Mouse (Mus musculus) testis, adult 2 months (tissue): ENCODE measurements at regions not wholly inside any gene's neighbourhood (a gene's known extent, or its start where the extent isn't known, plus 50 kb on each side); places are given as distances from the start of the nearest gene placed in this dataset.
"Not testable (repeated sequence)": the region's sequence is repeated elsewhere in the genome, so short reads cannot be mapped to it uniquely, and the experiment has no call there.

Source experiments
- H3K27ac ChIP-seq: fragments of 200-500 bp; 2 replicates; pipeline ENCODE4 v1.5.1; 2012; ENCODE audit warnings: low read depth, low read length; ENCODE audit not compliant: control insufficient read depth, insufficient read depth
- H3K27me3 ChIP-seq: fragments of 200-500 bp; 2 replicates; pipeline ENCODE4 v1.6.1; 2012; ENCODE audit warnings: mild to moderate bottlenecking, low read length, moderate library complexity; ENCODE audit not compliant: control insufficient read depth, insufficient read depth
- H3K36me3 ChIP-seq: fragments of 200-500 bp; 2 replicates; pipeline ENCODE4 v1.6.1; 2012; ENCODE audit warnings: mild to moderate bottlenecking, low read length; ENCODE audit not compliant: control insufficient read depth, insufficient read depth
- H3K4me1 ChIP-seq: fragments of 200-500 bp; 2 replicates; pipeline ENCODE4 v1.6.1; 2012; ENCODE audit warnings: low read length; ENCODE audit not compliant: control insufficient read depth, insufficient read depth
- H3K4me3 ChIP-seq: fragments of 200-500 bp; 2 replicates; pipeline ENCODE4 v1.5.1; 2012; ENCODE audit warnings: low read depth, mild to moderate bottlenecking, low read length, moderate library complexity, mixed read lengths; ENCODE audit not compliant: control insufficient read depth
- CTCF ChIP-seq: fragments of 200-500 bp; IDR thresholded peaks from 2 replicates; pipeline ENCODE4 v1.5.1; 2012; ENCODE audit warnings: low read depth, mild to moderate bottlenecking, inconsistent platforms, low read length, moderate library complexity; ENCODE audit not compliant: control insufficient read depth, insufficient read depth, insufficient replicate concordance
- POLR2A ChIP-seq: fragments of 200-500 bp; IDR thresholded peaks from 2 replicates; pipeline ENCODE4 v1.6.1; 2012; ENCODE audit warnings: low read depth, mild to moderate bottlenecking, inconsistent platforms, low read length, moderate library complexity; ENCODE audit not compliant: control insufficient read depth

- H3K36me3 ChIP-seq, result no peaks in the 10 kb centered on the region
- no peaks in the 10 kb centered on the region for H3K4me1 ChIP-seq
- TF ChIP-seq POLR2A (no peak), CTCF (no peak)
- H3K4me3 ChIP-seq, result no peak overlapping the region
- H3K27ac ChIP-seq, result no peak overlapping the region
- H3K27me3 ChIP-seq, result no peaks in the 10 kb centered on the region
Observed at GRCm38 (mm10) chr2:9033079-9033478, 848.0 kb upstream of the 4930412O13Rik start.

GRCm38 (mm10) chr2:9042355-9042754 is 838.7 kb upstream of the 4930412O13Rik start:
- not testable (repeated sequence) for H3K27me3 ChIP-seq, H3K36me3 ChIP-seq, H3K4me1 ChIP-seq, H3K27ac ChIP-seq
- H3K4me3 ChIP-seq, result peak overlapping the region; percentile 8; the same call in 1 of the 2 replicates

- Histone ChIP-seq H3K36me3 (no peaks in the 10 kb centered on the region), H3K4me1 (no peaks in the 10 kb centered on the region), H3K27me3 (no peaks in the 10 kb centered on the region), H3K4me3 (no peak overlapping the region), H3K27ac (no peak overlapping the region)
- TF ChIP-seq CTCF (no peak), POLR2A (no peak)
Observed at GRCm38 (mm10) chr2:9047980-9048379, 833.1 kb upstream of the 4930412O13Rik start.

- Histone ChIP-seq H3K36me3 (no peaks in the 10 kb centered on the region), H3K4me3 (no peak overlapping the region), H3K4me1 (no peaks in the 10 kb centered on the region), H3K27me3 (no peaks in the 10 kb centered on the region), H3K27ac (no peak overlapping the region)
- TF ChIP-seq POLR2A, result no peak
- TF ChIP-seq CTCF, result no peak
Observed at GRCm38 (mm10) chr2:9073851-9074250, 807.2 kb upstream of the 4930412O13Rik start.

GRCm38 (mm10) chr2:9078158-9078557 is 802.9 kb upstream of the 4930412O13Rik start:
- Histone ChIP-seq H3K27me3 (no peaks in the 10 kb centered on the region), H3K4me3 (no peak overlapping the region), H3K27ac (no peak overlapping the region), H3K4me1 (no peaks in the 10 kb centered on the region), H3K36me3 (no peaks in the 10 kb centered on the region)
- TF ChIP-seq POLR2A (no peak), CTCF (no peak)

GRCm38 (mm10) chr2:9081746-9082145 is 799.3 kb upstream of the 4930412O13Rik start:
- no peaks in the 10 kb centered on the region for H3K27me3 ChIP-seq
- no peak overlapping the region for H3K27ac ChIP-seq
- no peaks in the 10 kb centered on the region for H3K4me1 ChIP-seq
- TF ChIP-seq POLR2A, result no peak
- TF ChIP-seq CTCF, result no peak
- no peaks in the 10 kb centered on the region for H3K36me3 ChIP-seq
- H3K4me3 ChIP-seq, result no peak overlapping the region

- Histone ChIP-seq H3K4me1 (no peaks in the 10 kb centered on the region), H3K27ac (no peak overlapping the region), H3K36me3 (no peaks in the 10 kb centered on the region), H3K27me3 (no peaks in the 10 kb centered on the region), H3K4me3 (no peak overlapping the region)
- TF ChIP-seq CTCF (no peak), POLR2A (no peak)
Observed at GRCm38 (mm10) chr2:9095317-9095716, 785.7 kb upstream of the 4930412O13Rik start.

GRCm38 (mm10) chr2:9116697-9117096 is 764.4 kb upstream of the 4930412O13Rik start:
- no peak overlapping the region for H3K27ac ChIP-seq
- no peak for TF ChIP-seq CTCF
- H3K36me3 ChIP-seq, result no peaks in the 10 kb centered on the region
- H3K27me3 ChIP-seq, result no peaks in the 10 kb centered on the region
- no peaks in the 10 kb centered on the region for H3K4me1 ChIP-seq
- H3K4me3 ChIP-seq, result no peak overlapping the region
